Mouse (Mus musculus): ENCODE results near the gene Ucn. TPM values are rescaled to one million over a fixed set of nuclear protein-coding genes. Genes with fewer than 3 reads are reported as not detected.

Ucn gene
- polyA plus RNA-seq, 1 experiment from 2014 or later, result not detected

- Histone ChIP-seq H3K4me1 (replicated peaks) (peaks cover 42% of the 10 kb centered on the region), H3K4me3 (peak overlapping the region; percentile 49), H3K27ac (replicated peaks) (no peak overlapping the region), H3K9me3 (no peaks in the 10 kb centered on the region), H3K27me3 (peaks cover 59% of the 10 kb centered on the region), H3K4me2 (peak overlapping the region; percentile 57), H3K36me3 (no peaks in the 10 kb centered on the region), H3K9ac (no peak overlapping the region)
- WGBS, result 27% methylated on average over 11 of the region's 11 CpGs
- no peak for ATAC-seq (ENCODE audit: low FRiP score, low read depth)
Observed at GRCm38 (mm10) chr5:31095711-31096480, 42.7 kb downstream of the Ucn start.

- Histone ChIP-seq H3K4me3 (peak overlapping the region; percentile 49), H3K9me3 (no peaks in the 10 kb centered on the region), H3K4me1 (replicated peaks) (peaks cover 42% of the 10 kb centered on the region), H3K4me2 (peak overlapping the region; percentile 57), H3K9ac (no peak overlapping the region), H3K27ac (replicated peaks) (no peak overlapping the region), H3K36me3 (no peaks in the 10 kb centered on the region), H3K27me3 (peaks cover 67% of the 10 kb centered on the region)
- under 1% methylated on average over 59 of the region's 59 CpGs for WGBS
- no peak for ATAC-seq (ENCODE audit: low FRiP score, low read depth)
Observed at GRCm38 (mm10) chr5:31094799-31095691, 43.6 kb downstream of the Ucn start.

GRCm38 (mm10) chr5:31094100-31094798 lies 44.4 kb downstream of the Ucn start:
- Histone ChIP-seq H3K27ac (replicated peaks) (no peak overlapping the region), H3K9me3 (no peaks in the 10 kb centered on the region), H3K4me3 (peak overlapping the region; percentile 49), H3K27me3 (peaks cover 69% of the 10 kb centered on the region), H3K9ac (no peak overlapping the region), H3K4me2 (peak overlapping the region; percentile 57), H3K36me3 (no peaks in the 10 kb centered on the region), H3K4me1 (replicated peaks) (peaks cover 42% of the 10 kb centered on the region)
- ATAC-seq (ENCODE audit: low FRiP score, low read depth), result no peak
- WGBS, result 2% methylated on average over 29 of the region's 29 CpGs

- Histone ChIP-seq H3K4me1 (replicated peaks) (peaks cover 42% of the 10 kb centered on the region), H3K4me2 (peak overlapping the region; percentile 57), H3K27me3 (peaks cover 66% of the 10 kb centered on the region), H3K27ac (replicated peaks) (0 out of 2 replicates have a peak overlapping the region, but pooled peaks have one; percentile 58), H3K9ac (peak overlapping the region; percentile 53), H3K36me3 (no peaks in the 10 kb centered on the region), H3K4me3 (peak overlapping the region; percentile 49), H3K9me3 (no peaks in the 10 kb centered on the region)
- ATAC-seq (ENCODE audit: low FRiP score, low read depth), result peak; percentile 54
- under 1% methylated on average over 47 of the region's 54 CpGs for WGBS
Observed at GRCm38 (mm10) chr5:31093151-31094041, 45.2 kb downstream of the Ucn start.

- H3K36me3 ChIP-seq, result no peaks in the 10 kb centered on the region
- H3K27me3 ChIP-seq, result peaks cover 60% of the 10 kb centered on the region
- peak overlapping the region; percentile 58 for H3K27ac ChIP-seq (replicated peaks)
- peak overlapping the region; percentile 57 for H3K4me2 ChIP-seq
- ATAC-seq (ENCODE audit: low FRiP score, low read depth), result 0 out of 2 replicates have a peak, but pooled peaks have one; percentile 17
- peaks cover 42% of the 10 kb centered on the region for H3K4me1 ChIP-seq (replicated peaks)
- H3K4me3 ChIP-seq, result peak overlapping the region; percentile 49
- 2% methylated on average over 46 of the region's 53 CpGs for WGBS
- peak overlapping the region; percentile 53 for H3K9ac ChIP-seq
- H3K9me3 ChIP-seq, result no peaks in the 10 kb centered on the region
Observed at GRCm38 (mm10) chr5:31092231-31092975, 46.2 kb downstream of the Ucn start.

Other genes starting within 250 kb of the Ucn start
- gene Ost4, start 231.0 kb downstream of the Ucn start, polyA plus RNA-seq (2015; fragmentation: Nextera tagmentation; extraction: Ambion mirVana), result 242 and 266 TPM in 2 replicates
- gene Emilin1, start 225.4 kb downstream of the Ucn start, polyA plus RNA-seq (2015; fragmentation: Nextera tagmentation; extraction: Ambion mirVana), result 17.0 and 17.5 TPM in 2 replicates
- 9.9 and 10.7 TPM in 2 replicates for gene Khk, start 217.4 kb downstream of the Ucn start, polyA plus RNA-seq (2015; fragmentation: Nextera tagmentation; extraction: Ambion mirVana)
- gene Cgref1, start 193.2 kb downstream of the Ucn start, polyA plus RNA-seq (2015; fragmentation: Nextera tagmentation; extraction: Ambion mirVana), result 67.3 and 68.4 TPM in 2 replicates
- gene Preb, start 178.5 kb downstream of the Ucn start, polyA plus RNA-seq (2015; fragmentation: Nextera tagmentation; extraction: Ambion mirVana), result 103 and 124 TPM in 2 replicates
- gene Tcf23, start 170.2 kb downstream of the Ucn start, polyA plus RNA-seq (2015; fragmentation: Nextera tagmentation; extraction: Ambion mirVana), result not detected in 2 replicates
- gene Atraid, start 90.5 kb downstream of the Ucn start, polyA plus RNA-seq (2015; fragmentation: Nextera tagmentation; extraction: Ambion mirVana), result 161 and 176 TPM in 2 replicates
- gene Slc5a6, start 89.9 kb downstream of the Ucn start, polyA plus RNA-seq (2015; fragmentation: Nextera tagmentation; extraction: Ambion mirVana), result 26.1 and 26.3 TPM in 2 replicates
- gene Cad, start 84.0 kb downstream of the Ucn start, polyA plus RNA-seq (2015; fragmentation: Nextera tagmentation; extraction: Ambion mirVana), result 15.7 and 16.9 TPM in 2 replicates
- not detected in 2 replicates for gene Dnajc5g, start 32.5 kb downstream of the Ucn start, polyA plus RNA-seq (2015; fragmentation: Nextera tagmentation; extraction: Ambion mirVana)
- 36.2 and 46.7 TPM in 2 replicates for gene Slc30a3, start 30.6 kb downstream of the Ucn start, polyA plus RNA-seq (2015; fragmentation: Nextera tagmentation; extraction: Ambion mirVana)
- not detected in 2 replicates for gene Trim54, start 22.1 kb downstream of the Ucn start, polyA plus RNA-seq (2015; fragmentation: Nextera tagmentation; extraction: Ambion mirVana)
- 54.0 and 60.1 TPM in 2 replicates for gene Mpv17, start 15.4 kb upstream of the Ucn start, polyA plus RNA-seq (2015; fragmentation: Nextera tagmentation; extraction: Ambion mirVana)
- gene Gm29609, start 41.1 kb upstream of the Ucn start, polyA plus RNA-seq (2015; fragmentation: Nextera tagmentation; extraction: Ambion mirVana), result 1.6 and 2.7 TPM in 2 replicates
- gene Gtf3c2, start 41.3 kb upstream of the Ucn start, polyA plus RNA-seq (2015; fragmentation: Nextera tagmentation; extraction: Ambion mirVana), result 62.9 and 67.1 TPM in 2 replicates
- gene Snx17, start 54.4 kb upstream of the Ucn start, polyA plus RNA-seq (2015; fragmentation: Nextera tagmentation; extraction: Ambion mirVana), result 115 and 118 TPM in 2 replicates
- 76.1 and 86.9 TPM in 2 replicates for gene Eif2b4, start 54.6 kb upstream of the Ucn start, polyA plus RNA-seq (2015; fragmentation: Nextera tagmentation; extraction: Ambion mirVana)
- gene Zfp513, start 63.5 kb upstream of the Ucn start, polyA plus RNA-seq (2015; fragmentation: Nextera tagmentation; extraction: Ambion mirVana), result 16.2 and 17.4 TPM in 2 replicates
- 171 and 182 TPM in 2 replicates for gene Ppm1g, start 81.9 kb upstream of the Ucn start, polyA plus RNA-seq (2015; fragmentation: Nextera tagmentation; extraction: Ambion mirVana)
- gene Nrbp1, start 102.0 kb upstream of the Ucn start, polyA plus RNA-seq (2015; fragmentation: Nextera tagmentation; extraction: Ambion mirVana), result 163 and 171 TPM in 2 replicates
- gene Gm9970, start 102.4 kb upstream of the Ucn start, polyA plus RNA-seq (2015; fragmentation: Nextera tagmentation; extraction: Ambion mirVana), result 0.63 and 1.4 TPM in 2 replicates
- 2.6 and 3.6 TPM in 2 replicates for gene Krtcap3, start 112.9 kb upstream of the Ucn start, polyA plus RNA-seq (2015; fragmentation: Nextera tagmentation; extraction: Ambion mirVana)
- gene Ift172, start 152.3 kb upstream of the Ucn start, polyA plus RNA-seq (2015; fragmentation: Nextera tagmentation; extraction: Ambion mirVana), result 31.5 and 40.0 TPM in 2 replicates
- 103 and 114 TPM in 2 replicates for gene Fndc4, start 157.3 kb upstream of the Ucn start, polyA plus RNA-seq (2015; fragmentation: Nextera tagmentation; extraction: Ambion mirVana)
- gene Gckr, start 158.6 kb upstream of the Ucn start, polyA plus RNA-seq (2015; fragmentation: Nextera tagmentation; extraction: Ambion mirVana), result 0.19 and 0.24 TPM in 2 replicates